Mouse (Mus musculus) CH12.LX (cell line): ENCODE data around the gene Il2rb. TPM values are rescaled to one million over a fixed set of nuclear protein-coding genes. Genes with fewer than 3 reads are reported as not detected.

Experiments used
- DNase-seq: peaks from one replicate; pipeline ENCODE4 v3.0.0-alpha.2; 2013; ENCODE audit errors: extremely low read depth
- H3K27ac ChIP-seq: 2 replicates; pipeline ENCODE4 v1.5.1; 2012; ENCODE audit warnings: low read depth, mild to moderate bottlenecking, control low read depth, moderate library complexity; ENCODE audit not compliant: insufficient read depth
- H3K27me3 ChIP-seq: replicated peaks from 2 replicates; pipeline ENCODE3; 2012; ENCODE audit warnings: inconsistent platforms
- H3K36me3 ChIP-seq, 2 experiments: replicated peaks in 1 of 2; 2 replicates each; pipeline versions ENCODE3 to v1.6.1; 2012; ENCODE audit warnings: inconsistent platforms in 1 of 2, low read length in 1 of 2, mild to moderate bottlenecking in 1 of 2, mixed read lengths in 1 of 2, moderate library complexity in 1 of 2; ENCODE audit not compliant: control insufficient read depth in 1 of 2, insufficient read depth in 1 of 2
- H3K4me1 ChIP-seq, 2 experiments: 2 replicates each; pipeline ENCODE4 v1.6.1; 2012; ENCODE audit warnings: inconsistent platforms in 1 of 2, moderate library complexity in 1 of 2; ENCODE audit not compliant: insufficient read depth in 2 of 2, control insufficient read depth in 1 of 2
- H3K4me2 ChIP-seq: 2 replicates; pipeline ENCODE4 v1.6.1; 2012; ENCODE audit warnings: low read depth, mild to moderate bottlenecking, control low read depth; ENCODE audit not compliant: poor library complexity, insufficient read depth, severe bottlenecking
- H3K4me3 ChIP-seq, 3 experiments: fragments of 150-350 bp in 1 of 3; sonication (generic) in 1 of 3; replicated peaks in 1 of 3; 2 replicates each; pipeline versions ENCODE3 to v1.5.1; 2011 to 2012; ENCODE audit warnings: low read depth in 2 of 3, low read length in 2 of 3, mild to moderate bottlenecking in 2 of 3, moderate library complexity in 2 of 3, control low read depth in 1 of 3, improper control_type of control experiment in 1 of 3, inconsistent platforms in 1 of 3, mixed read lengths in 1 of 3; ENCODE audit not compliant: poor library complexity in 1 of 3
- H3K79me2 ChIP-seq: replicated peaks from 2 replicates; pipeline ENCODE4 v1.6.1; 2012; ENCODE audit warnings: mild to moderate bottlenecking, moderate library complexity; ENCODE audit not compliant: control insufficient read depth, poor library complexity, insufficient read depth, severe bottlenecking; ENCODE audit errors: extremely low read depth
- H3K9ac ChIP-seq: 2 replicates; pipeline ENCODE4 v1.6.1; 2012; ENCODE audit warnings: low read depth, mild to moderate bottlenecking, control low read depth, moderate library complexity; ENCODE audit not compliant: insufficient read depth
- H3K9me3 ChIP-seq: replicated peaks from 2 replicates; pipeline ENCODE3; 2012; ENCODE audit warnings: low read length, inconsistent platforms, mixed read lengths
- BHLHE40 ChIP-seq: IDR thresholded peaks from 2 replicates; pipeline ENCODE4 v1.6.1; 2011; ENCODE audit warnings: mild to moderate bottlenecking, low read depth, low read length, improper control_type of control experiment
- CHD1 ChIP-seq: IDR thresholded peaks from 2 replicates; pipeline ENCODE4 v1.6.1; 2012; ENCODE audit warnings: low read depth, low read length, improper control_type of control experiment, inconsistent platforms
- CHD2 ChIP-seq: IDR thresholded peaks from 2 replicates; pipeline ENCODE4 v1.6.1; 2011; ENCODE audit warnings: low read length, improper control_type of control experiment
- E2F4 ChIP-seq: IDR thresholded peaks from 2 replicates; pipeline ENCODE4 v1.6.1; 2011; ENCODE audit warnings: low read depth, low read length, improper control_type of control experiment; ENCODE audit not compliant: insufficient replicate concordance
- ELF1 ChIP-seq: IDR thresholded peaks from 2 replicates; pipeline ENCODE4 v1.6.1; 2014; ENCODE audit warnings: low read depth, mild to moderate bottlenecking, inconsistent platforms, low read length, improper control_type of control experiment
- EP300 ChIP-seq: IDR thresholded peaks from 2 replicates; pipeline ENCODE4 v1.6.1; 2011; ENCODE audit warnings: low read length, improper control_type of control experiment
- ETS1 ChIP-seq: conservative IDR thresholded peaks from 2 replicates; pipeline ENCODE4 v1.6.1; 2012; ENCODE audit warnings: low read depth, mild to moderate bottlenecking, inconsistent platforms, low read length, improper control_type of control experiment, moderate library complexity
- HCFC1 ChIP-seq: IDR thresholded peaks from 2 replicates; pipeline ENCODE4 v1.6.1; 2012; ENCODE audit warnings: low read depth, mild to moderate bottlenecking, inconsistent platforms, low read length, improper control_type of control experiment
- JUN ChIP-seq: IDR thresholded peaks from 2 replicates; pipeline ENCODE4 v1.6.1; 2011; ENCODE audit warnings: low read depth, mild to moderate bottlenecking, low read length, improper control_type of control experiment, moderate library complexity; ENCODE audit not compliant: insufficient read depth
- JUND ChIP-seq: conservative IDR thresholded peaks from 2 replicates; pipeline ENCODE4 v1.6.1; 2011; ENCODE audit warnings: low read depth, low read length, improper control_type of control experiment
- MAFK ChIP-seq: IDR thresholded peaks from 2 replicates; pipeline ENCODE4 v1.6.1; 2011; ENCODE audit warnings: low read length, improper control_type of control experiment; ENCODE audit not compliant: insufficient replicate concordance
- MAZ ChIP-seq: IDR thresholded peaks from 2 replicates; pipeline ENCODE4 v1.6.1; 2012; ENCODE audit warnings: low read depth, mild to moderate bottlenecking, inconsistent platforms, low read length, improper control_type of control experiment, moderate library complexity
- MEF2A ChIP-seq: IDR thresholded peaks from 2 replicates; pipeline ENCODE4 v1.6.1; 2014; ENCODE audit warnings: low read depth, mild to moderate bottlenecking, inconsistent platforms, low read length, improper control_type of control experiment, borderline replicate concordance
- MXI1 ChIP-seq: IDR thresholded peaks from 2 replicates; pipeline ENCODE4 v1.6.1; 2011; ENCODE audit warnings: mild to moderate bottlenecking, low read depth, low read length, improper control_type of control experiment
- NELFE ChIP-seq: IDR thresholded peaks from 2 replicates; pipeline ENCODE4 v1.6.1; 2011; ENCODE audit warnings: low read depth, low read length, improper control_type of control experiment
- POLR2A ChIP-seq: IDR thresholded peaks from 2 replicates; pipeline ENCODE4 v1.6.1; 2011; ENCODE audit warnings: low read depth, mild to moderate bottlenecking, improper control_type of control experiment, low read length
- RAD21 ChIP-seq: IDR thresholded peaks from 2 replicates; pipeline ENCODE4 v1.6.1; 2011; ENCODE audit warnings: low read depth, mild to moderate bottlenecking, low read length, improper control_type of control experiment, moderate library complexity
- SIN3A ChIP-seq: IDR thresholded peaks from 2 replicates; pipeline ENCODE4 v1.6.1; 2012; ENCODE audit warnings: low read length, improper control_type of control experiment, inconsistent platforms
- SMC3 ChIP-seq: IDR thresholded peaks from 2 replicates; pipeline ENCODE4 v1.6.1; 2011; ENCODE audit warnings: low read depth, low read length, improper control_type of control experiment
- TCF12 ChIP-seq: IDR thresholded peaks from 2 replicates; pipeline ENCODE4 v1.6.1; 2014; ENCODE audit warnings: low read depth, mild to moderate bottlenecking, inconsistent platforms, low read length, improper control_type of control experiment
- UBTF ChIP-seq: IDR thresholded peaks from 2 replicates; pipeline ENCODE4 v1.6.1; 2012; ENCODE audit warnings: low read depth, mild to moderate bottlenecking, inconsistent platforms, low read length, improper control_type of control experiment, moderate library complexity
- USF1 ChIP-seq: IDR thresholded peaks from 2 replicates; pipeline ENCODE4 v1.6.1; 2014; ENCODE audit warnings: low read depth, mild to moderate bottlenecking, inconsistent platforms, low read length, improper control_type of control experiment
- ZC3H11A ChIP-seq: IDR thresholded peaks from 2 replicates; pipeline ENCODE4 v1.6.1; 2012; ENCODE audit warnings: low read depth, mild to moderate bottlenecking, inconsistent platforms, low read length, improper control_type of control experiment
- ZKSCAN1 ChIP-seq: IDR thresholded peaks from 2 replicates; pipeline ENCODE4 v1.6.1; 2012; ENCODE audit warnings: low read depth, inconsistent platforms, low read length, improper control_type of control experiment, borderline replicate concordance
- ZNF384 ChIP-seq: IDR thresholded peaks from 2 replicates; pipeline ENCODE4 v1.6.1; 2012; ENCODE audit warnings: low read depth, low read length, improper control_type of control experiment, inconsistent platforms
- dilution Hi-C: fragments of 300-500 bp; cut with MboI; formaldehyde crosslinking; loops from 2 replicates; pipeline ENCODE4 v1.14.3; 2020; ENCODE audit warnings: low sequenced_read_pairs; ENCODE audit not compliant: extremely low pct_unique_long_range_greater_than_20kb, extremely low pct_ligation_motif_present
- in situ Hi-C: fragments of 300-500 bp; cut with MboI; formaldehyde crosslinking; loops from 3 replicates; pipeline ENCODE4 v1.14.3; 2019; ENCODE audit warnings: low sequenced_read_pairs, low pct_ligation_motif_present, low pct_unique_long_range_greater_than_20kb, mixed read lengths
- polyA plus RNA-seq: library from polyadenylated mRNA; unstranded; fragments of >175 nt; gene quantifications from 2 replicates; pipeline ENCODE4 v1.2.1, GENCODE M21; 2012; ENCODE audit warnings: low read depth; ENCODE audit not compliant: insufficient read length
- total RNA-seq, 2 experiments: library from RNA; depleted of rRNA; stranded (reverse); fragments of 300-350 nt in 1 of 2; fragments of >200 nt in 1 of 2; gene quantifications; 2 replicates each; pipeline ENCODE4 v1.2.3; 2012 to 2014

Gene Il2rb
- total and polyA plus RNA-seq, 3 experiments = 31.2 to 60.0 (median 32.1) TPM

DNA sequence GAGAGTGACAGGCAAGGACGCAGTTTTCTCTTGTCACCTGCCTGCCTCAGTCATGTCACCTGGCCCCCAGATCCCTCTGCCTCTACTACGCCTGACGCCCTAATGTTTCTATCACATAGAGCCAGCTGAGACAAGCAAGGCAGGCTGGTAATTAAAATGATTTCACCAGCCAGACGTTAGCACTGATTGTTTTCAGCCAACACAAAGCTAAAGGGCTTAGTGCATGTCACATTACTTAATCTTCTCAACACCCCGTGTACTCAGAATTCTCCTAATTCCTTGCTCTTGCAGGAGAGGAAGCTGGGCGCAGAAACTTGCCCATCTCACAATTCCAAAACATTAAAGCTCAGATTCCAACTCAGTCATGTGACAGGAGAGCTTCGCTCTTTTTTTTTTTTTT, 13.4 kb upstream of the Il2rb start:
- no peak overlapping the region for H3K9ac ChIP-seq
- TF ChIP-seq NELFE = no peak
- TF ChIP-seq TCF12 = no peak
- TF ChIP-seq CHD1 = no peak
- TF ChIP-seq JUN = no peak
- no peak for TF ChIP-seq EP300
- TF ChIP-seq MEF2A = no peak
- TF ChIP-seq RAD21 = no peak
- TF ChIP-seq MAFK = no peak
- no peak; the same call in 1 of the 2 replicates for TF ChIP-seq ZNF384
- TF ChIP-seq ZC3H11A = no peak
- H3K9me3 ChIP-seq = peaks cover 18% of the 10 kb centered on the region
- dilution Hi-C loops = no loop called here
- H3K79me2 ChIP-seq = no peaks in the 10 kb centered on the region
- DNase-seq = no peak
- in situ Hi-C loops = no loop called here
- peaks cover 0 to 3% of the 10 kb centered on the region in 2 experiments for H3K36me3 ChIP-seq
- H3K27me3 ChIP-seq = no peaks in the 10 kb centered on the region
- H3K27ac ChIP-seq = no peak overlapping the region
- H3K4me2 ChIP-seq = no peak overlapping the region
- peaks cover 23 to 54% of the 10 kb centered on the region in 2 experiments for H3K4me1 ChIP-seq
- H3K4me3 ChIP-seq = no peak overlapping the region

DNA sequence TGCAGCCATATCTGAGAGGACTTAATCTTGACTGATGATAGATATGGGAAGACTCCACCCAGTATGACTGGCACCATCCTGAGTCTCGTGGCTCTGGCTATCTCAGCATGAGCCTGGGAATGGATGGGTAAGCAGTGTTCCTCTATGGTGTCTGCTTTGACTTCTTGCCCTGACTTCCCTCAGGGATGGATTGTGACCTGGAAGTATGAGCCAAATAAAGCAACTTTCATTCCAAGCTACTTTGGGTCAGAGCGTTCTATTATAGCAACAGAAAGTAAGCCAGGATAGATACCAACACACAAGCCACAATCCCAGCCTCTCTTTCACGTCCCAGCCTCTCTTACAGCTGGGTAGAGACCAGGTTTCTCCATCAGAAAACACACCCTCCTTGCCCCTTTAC, 10.5 kb upstream of the Il2rb start:
- Histone ChIP-seq H3K4me1 (peaks cover 6 to 28% of the 10 kb centered on the region in 2 experiments), H3K36me3 (peaks cover 0 to 3% of the 10 kb centered on the region in 2 experiments), H3K79me2 (no peaks in the 10 kb centered on the region), H3K4me2 (no peak overlapping the region), H3K27ac (no peak overlapping the region), H3K4me3 (no peak overlapping the region), H3K9ac (no peak overlapping the region), H3K27me3 (no peaks in the 10 kb centered on the region), H3K9me3 (peaks cover 18% of the 10 kb centered on the region)
- in situ Hi-C loops (no loop called here), dilution Hi-C loops (no loop called here)
- DNase-seq = no peak
- TF ChIP-seq E2F4 (no peak), ZKSCAN1 (no peak), RAD21 (no peak), ELF1 (no peak), MAZ (no peak), MEF2A (no peak), MXI1 (no peak), CHD1 (no peak), POLR2A (no peak), USF1 (no peak), SMC3 (no peak), CHD2 (no peak), SIN3A (no peak), JUND (no peak), UBTF (no peak), HCFC1 (no peak), BHLHE40 (no peak), ETS1 (no peak)
